Mouse (Mus musculus) brain, embryonic 14.5 days (tissue): ENCODE data around the gene I830077J02Rik. TPM values are rescaled to one million over a fixed set of nuclear protein-coding genes. Genes with fewer than 3 reads are reported as not detected.
"Not testable (repeated sequence)": the region's sequence is repeated elsewhere in the genome, so short reads cannot be mapped to it uniquely, and the experiment has no call there.

Experiments
- DNase-seq: peaks from one replicate; pipeline ENCODE4 v3.0.0-alpha.2; 2011; ENCODE audit warnings: low read depth
- CTCF ChIP-seq: fragments of 200-500 bp; IDR thresholded peaks from 2 replicates; pipeline ENCODE4 v1.5.1; 2012; ENCODE audit warnings: inconsistent platforms, mild to moderate bottlenecking, moderate library complexity, borderline replicate concordance; ENCODE audit not compliant: insufficient read depth, insufficient read length; ENCODE audit errors: extremely low read depth
- POLR2A ChIP-seq: fragments of 200-500 bp; IDR thresholded peaks from 2 replicates; pipeline ENCODE4 v1.6.1; 2012; ENCODE audit warnings: mild to moderate bottlenecking, inconsistent platforms, borderline replicate concordance; ENCODE audit not compliant: poor library complexity, insufficient read depth, insufficient read length, severe bottlenecking; ENCODE audit errors: extremely low read depth
- polyA plus RNA-seq: library from polyadenylated mRNA; depleted of rRNA; stranded (reverse); fragments of >200 nt; gene quantifications from 2 replicates; pipeline ENCODE4 v1.2.3, GENCODE M21; 2012

I830077J02Rik gene
- polyA plus RNA-seq, 1 experiment, result 0.68 TPM

- no peak for DNase-seq
- no peak for TF ChIP-seq POLR2A
- TF ChIP-seq CTCF, result no peak
These were observed 3.6 kb upstream of the I830077J02Rik start for GRCm38 (mm10) chr3:105936111-105936510.

DNA sequence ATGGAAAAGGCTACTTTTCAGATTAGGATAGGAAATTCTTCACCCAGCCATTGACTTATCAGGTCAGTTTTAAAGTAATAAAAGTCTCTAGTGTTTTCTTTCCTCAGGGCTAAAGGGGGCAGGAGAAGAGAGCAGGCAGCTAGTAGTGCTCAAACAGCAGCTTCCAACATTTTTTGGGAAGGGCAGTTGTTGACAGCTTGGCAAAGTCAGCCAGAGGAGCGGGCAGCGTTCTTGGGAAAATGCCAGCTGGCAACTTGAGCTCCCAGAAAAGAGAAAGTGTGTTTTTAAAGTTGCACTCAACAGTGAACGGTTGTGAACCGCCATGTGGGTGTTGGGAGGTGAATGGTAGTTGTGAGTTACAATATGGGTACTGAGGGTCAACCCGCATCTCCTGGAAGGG lies 2.6 kb upstream of the I830077J02Rik start:
- TF ChIP-seq POLR2A (no peak), CTCF (no peak)
- DNase-seq, result peak; percentile 34

GRCm38 (mm10) chr3:105933926-105934325 lies 1.5 kb upstream of the I830077J02Rik start:
- TF ChIP-seq CTCF (no peak), POLR2A (no peak)
- DNase-seq, result no peak

GRCm38 (mm10) chr3:105931095-105931494 lies 1.4 kb downstream of the I830077J02Rik start:
- DNase-seq, result no peak
- no peak for TF ChIP-seq POLR2A
- no peak for TF ChIP-seq CTCF

DNA sequence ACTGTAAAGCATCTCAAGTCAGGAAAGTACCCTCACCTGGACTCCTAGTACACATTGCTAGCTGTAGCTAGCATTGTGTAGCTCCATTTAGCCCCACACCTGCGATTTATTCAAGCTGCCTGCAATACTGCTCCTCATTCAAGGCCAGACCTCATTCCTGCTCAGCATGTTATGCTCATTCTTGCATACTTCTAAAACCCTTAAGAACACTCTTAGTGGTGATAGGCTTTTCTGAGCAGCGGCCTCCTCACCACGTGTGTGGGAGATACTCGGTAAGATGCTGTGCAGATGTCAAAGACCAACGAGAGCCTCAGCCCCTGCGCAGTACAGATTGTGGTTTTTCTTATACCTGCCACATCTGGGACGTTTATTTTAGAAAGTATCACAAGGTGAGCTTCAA lies 2.6 kb downstream of the I830077J02Rik start:
- DNase-seq, result no peak
- no peak for TF ChIP-seq POLR2A
- TF ChIP-seq CTCF, result no peak

- no peak for DNase-seq
- TF ChIP-seq CTCF (no peak), POLR2A (no peak)
These were observed 3.7 kb downstream of the I830077J02Rik start for GRCm38 (mm10) chr3:105928781-105929180.

GRCm38 (mm10) chr3:105928195-105928569 lies 4.3 kb downstream of the I830077J02Rik start:
- DNase-seq, result no peak
- TF ChIP-seq CTCF (no peak), POLR2A (no peak)

DNA sequence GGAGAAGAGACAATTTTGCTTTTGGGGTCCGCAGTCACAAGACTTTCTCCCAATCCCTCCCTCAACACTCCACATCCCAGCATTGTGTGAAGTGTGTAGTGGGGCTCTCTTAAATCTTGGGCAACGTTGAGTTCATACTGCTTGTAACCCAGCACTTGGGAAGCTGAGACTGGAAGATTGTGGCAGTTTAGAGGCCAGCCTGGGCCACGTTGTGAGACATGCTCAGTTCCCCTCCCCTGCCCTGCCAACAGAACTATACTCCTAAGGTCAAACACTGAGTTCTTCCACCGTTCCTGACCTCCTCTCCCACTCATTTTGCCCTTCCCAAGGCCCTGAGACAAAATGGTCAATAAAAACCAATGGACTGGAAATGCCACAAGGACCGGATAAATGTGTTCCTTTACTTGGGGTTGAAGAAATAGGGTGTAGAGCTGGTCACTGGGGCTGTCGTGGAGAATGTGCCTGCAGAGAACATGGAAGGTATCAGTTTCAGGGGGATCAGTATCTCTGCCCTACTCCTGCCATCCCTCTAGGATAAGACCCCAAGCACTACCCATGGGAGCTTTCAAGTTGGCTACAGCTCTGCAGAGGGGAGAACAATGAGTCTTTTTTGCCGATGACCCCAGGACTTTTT lies 4.8 kb downstream of the I830077J02Rik start:
- DNase-seq, result no peak
- TF ChIP-seq CTCF, result no peak
- TF ChIP-seq POLR2A, result no peak

DNA sequence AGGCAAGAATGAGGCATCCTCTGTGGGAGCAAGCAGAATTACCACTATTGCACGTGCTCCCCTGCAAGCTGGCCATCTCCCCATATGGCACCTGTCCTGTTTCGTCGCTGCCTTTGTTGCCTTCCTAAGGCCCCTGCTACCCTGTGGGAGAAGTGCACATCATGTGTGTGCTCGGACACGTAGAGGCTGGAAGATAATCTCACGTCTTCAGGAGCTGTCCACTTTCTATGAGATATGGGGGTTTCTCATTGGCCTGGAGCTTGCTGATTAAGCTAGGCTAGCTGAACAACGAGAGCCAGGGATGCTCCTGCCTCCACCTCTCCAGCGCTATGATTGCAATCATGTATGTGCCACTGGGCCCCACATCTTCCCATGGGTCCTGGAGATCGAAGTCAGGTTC lies 7.8 kb downstream of the I830077J02Rik start:
- TF ChIP-seq CTCF (no peak), POLR2A (no peak)
- DNase-seq, result no peak

DNA sequence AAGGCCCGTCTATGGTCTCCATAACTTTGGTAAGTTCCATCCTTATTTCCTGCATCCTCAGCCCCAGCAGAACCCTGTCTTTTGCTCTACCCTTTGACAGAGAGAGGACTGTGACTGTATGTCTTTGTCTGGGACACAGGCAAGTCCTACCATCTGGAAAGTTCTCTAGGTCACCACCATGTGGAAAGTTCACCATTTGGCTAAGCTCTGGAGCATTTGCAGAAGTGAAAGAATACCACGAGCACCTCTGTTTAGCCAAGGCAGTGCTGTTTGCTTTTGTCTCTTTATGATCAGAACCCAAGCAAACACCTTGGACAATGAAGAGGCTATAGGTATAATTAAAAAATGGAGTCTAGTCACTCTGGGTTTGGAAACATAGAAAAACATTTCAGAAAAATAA lies 10.5 kb downstream of the I830077J02Rik start:
- no peak for TF ChIP-seq CTCF
- no peak for TF ChIP-seq POLR2A

GRCm38 (mm10) chr3:105920743-105921142 lies 11.7 kb downstream of the I830077J02Rik start:
- not testable (repeated sequence) for DNase-seq

More for the DNA sequence above, 10.5 kb downstream of the I830077J02Rik start:
- no peak for DNase-seq

- TF ChIP-seq POLR2A (no peak), CTCF (no peak)
- no peak for DNase-seq
These were observed 14.1 kb downstream of the I830077J02Rik start for GRCm38 (mm10) chr3:105918355-105918745.
